Mouse (Mus musculus) sigmoid colon, adult 10 weeks (tissue): Measurements from ENCODE around the gene Tnfsf8. TPM values are rescaled to one million over a fixed set of nuclear protein-coding genes. Genes with fewer than 3 reads are reported as not detected.

Source experiments
- polyA plus RNA-seq: library from polyadenylated mRNA; stranded (reverse); fragments of 350-450 nt; fragmentation: Illumina TruSeq; extraction: RNeasy Lipid Tissue Mini Kit (QIAGEN cat#74804); gene quantifications from one replicate; pipeline ENCODE4 v1.2.3, GENCODE M21; 2014; ENCODE audit warnings: low read depth, low replicate concordance

The Tnfsf8 gene
- 1.2 TPM for polyA plus RNA-seq

GRCm38 (mm10) chr4:63860688-63861540 is at the start of gene Tnfsf8:
Gene Tnfsf8 (minus strand): TSS chr4:63861347.

Other genes starting within 250 kb of the Tnfsf8 start
- gene Tex48, start 238.9 kb downstream of the Tnfsf8 start, polyA plus RNA-seq = not detected
- gene Gm11214, start 198.0 kb downstream of the Tnfsf8 start, polyA plus RNA-seq = not detected
- 4.0 TPM for gene Tnfsf15, start 116.2 kb downstream of the Tnfsf8 start, polyA plus RNA-seq
- 27.2 TPM for gene Tnc, start 185.7 kb upstream of the Tnfsf8 start, polyA plus RNA-seq